Mouse (Mus musculus) erythroblast, embryonic 14.5 days (primary cell): ENCODE data around the gene Ak9. TPM values are rescaled to one million over a fixed set of nuclear protein-coding genes. Genes with fewer than 3 reads are reported as not detected.
A peak's percentile ranks its signal among the peaks of the same experiment; 100 is the strongest.

ENCODE experiments used
- H3K27me3 ChIP-seq: 2 replicates; pipeline ENCODE4 v1.6.1; 2012; ENCODE audit warnings: inconsistent platforms; ENCODE audit not compliant: control insufficient read depth
- H3K36me3 ChIP-seq: 2 replicates; pipeline ENCODE4 v1.6.1; 2012; ENCODE audit warnings: mild to moderate bottlenecking, inconsistent platforms; ENCODE audit not compliant: control insufficient read depth
- H3K4me1 ChIP-seq: 2 replicates; pipeline ENCODE4 v1.6.1; 2012; ENCODE audit warnings: inconsistent platforms; ENCODE audit not compliant: control insufficient read depth
- H3K4me3 ChIP-seq: replicated peaks from 2 replicates; pipeline ENCODE3; 2012; ENCODE audit warnings: moderate library complexity, mild to moderate bottlenecking, inconsistent platforms
- H3K9me3 ChIP-seq: 2 replicates; pipeline ENCODE4 v1.6.1; 2012; ENCODE audit warnings: low read length, inconsistent platforms, mixed read lengths; ENCODE audit not compliant: control insufficient read depth
- GATA1 ChIP-seq: IDR thresholded peaks from 2 replicates; pipeline ENCODE4 v1.6.1; 2012; ENCODE audit warnings: low read length, inconsistent platforms, mixed read lengths
- TAL1 ChIP-seq: IDR thresholded peaks from 3 replicates; pipeline ENCODE4 v1.6.1; 2012; ENCODE audit warnings: low read length, inconsistent platforms, mixed read lengths
- polyA plus RNA-seq: library from polyadenylated mRNA; stranded (reverse); fragments of >175 nt; gene quantifications from 2 replicates; pipeline ENCODE4 v1.2.3, GENCODE M21; 2012

Ak9 gene
- 0.01 TPM in 1 of 2 replicates, not detected in the other for polyA plus RNA-seq

DNA sequence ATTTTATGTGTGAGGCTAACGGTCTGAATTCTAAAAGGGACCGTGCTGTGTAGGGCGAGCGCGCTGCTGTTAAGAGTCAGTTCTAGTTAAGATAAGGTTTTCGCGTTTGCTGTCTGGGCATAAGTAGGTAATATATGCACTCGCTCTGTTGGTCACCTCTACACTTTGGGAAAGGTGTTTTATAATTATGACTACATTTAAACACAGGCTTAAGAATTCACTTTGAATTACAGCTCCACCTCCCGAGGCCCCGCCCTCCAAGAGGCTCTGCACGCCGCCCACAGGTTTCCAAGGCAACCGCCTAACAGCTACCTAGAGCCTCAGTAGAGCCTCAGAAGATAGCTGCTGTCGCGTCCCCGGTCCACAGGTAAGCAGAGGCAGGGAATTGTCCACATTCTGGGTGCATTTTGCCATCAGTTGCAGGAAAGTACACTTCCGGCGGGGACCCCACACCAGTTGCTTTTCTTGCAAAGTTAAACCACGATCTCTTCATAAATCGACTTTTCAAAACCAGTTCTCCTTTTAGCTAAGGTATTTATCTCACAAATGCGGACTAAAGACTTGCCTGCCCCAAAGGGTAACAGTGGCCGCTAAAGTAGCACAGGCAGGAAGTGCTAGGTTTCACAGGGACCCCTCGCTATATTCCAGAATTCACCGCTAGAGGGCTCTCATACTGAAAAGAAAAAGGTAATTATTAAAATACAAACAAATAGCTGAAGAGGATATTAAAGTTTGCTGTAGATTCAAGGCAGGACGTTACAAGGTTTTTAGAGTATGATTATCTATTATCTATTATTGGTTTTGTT lies at the start of gene Ak9:
Gene Ak9, plus strand, starts transcription at position 342 of the 806 bp plus-strand sequence.
- peaks cover 35% of the 10 kb centered on the region for H3K4me1 ChIP-seq
- H3K36me3 ChIP-seq: no peaks in the 10 kb centered on the region
- H3K4me3 ChIP-seq: peak within 1 kb of the TSS; percentile 87
- H3K27me3 ChIP-seq: no peaks in the 10 kb centered on the region
- H3K9me3 ChIP-seq: no peaks in the 10 kb centered on the region
- TF ChIP-seq TAL1 (no peak), GATA1 (no peak)

DNA sequence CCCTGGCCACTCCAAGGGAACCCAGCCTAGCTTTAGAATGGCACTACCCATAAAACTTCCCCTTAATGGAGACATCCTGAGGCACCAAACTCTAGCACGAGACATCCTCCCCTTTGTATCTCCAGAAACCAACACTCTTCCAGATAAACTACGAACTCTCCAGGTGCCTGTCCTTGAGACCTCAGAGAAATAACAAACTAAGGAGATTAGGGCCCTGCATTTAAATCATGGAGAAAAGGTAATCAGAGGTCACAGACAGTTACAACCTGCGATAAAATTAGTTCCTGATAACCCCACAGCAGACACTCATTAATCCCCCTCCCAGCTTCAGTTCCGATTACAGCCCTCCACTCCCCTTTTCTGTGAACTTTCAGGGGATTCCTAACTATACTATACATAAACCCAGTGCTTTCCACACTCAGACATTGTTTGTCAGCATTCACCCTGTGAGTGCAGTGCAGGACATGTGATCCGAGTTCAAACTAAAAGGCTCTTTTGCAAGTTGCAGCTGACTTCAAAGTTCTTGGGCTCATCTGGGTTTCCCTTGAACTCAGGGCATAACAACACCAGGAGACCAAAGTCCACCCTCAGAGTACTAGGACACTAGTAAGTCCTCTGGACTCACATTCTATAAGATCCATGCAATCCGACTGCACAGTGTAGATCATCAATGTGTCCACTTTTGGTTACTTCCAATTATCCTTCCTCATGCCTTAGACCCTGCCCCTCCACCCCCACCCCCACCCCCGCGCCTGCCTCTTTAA lies 43.4 kb upstream of the Ak9 start:
- Histone ChIP-seq H3K4me1 (peaks cover 45% of the 10 kb centered on the region), H3K36me3 (peaks cover 41% of the 10 kb centered on the region), H3K4me3 (no peak overlapping the region), H3K27me3 (no peaks in the 10 kb centered on the region), H3K9me3 (peaks cover 6% of the 10 kb centered on the region)
- TF ChIP-seq GATA1 (no peak), TAL1 (no peak)

DNA sequence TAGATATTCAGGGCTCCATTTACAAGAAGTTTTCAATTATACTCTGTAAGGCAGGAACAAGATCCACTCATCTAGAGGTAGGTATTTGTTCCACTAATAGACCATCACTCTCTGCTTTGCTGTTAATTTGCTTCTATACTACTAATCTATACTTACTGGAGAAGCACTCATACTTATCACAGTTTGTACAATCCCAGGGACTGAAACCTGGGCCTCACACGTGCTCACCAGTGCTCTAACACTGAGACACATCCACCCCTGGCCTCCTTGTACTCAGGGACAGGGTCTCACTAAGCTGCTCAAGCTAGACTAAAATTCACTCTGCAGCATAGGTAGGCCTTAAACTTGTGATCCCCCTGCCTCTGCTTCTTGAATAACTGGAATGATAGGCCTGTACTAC lies 42.6 kb upstream of the Ak9 start:
- Histone ChIP-seq H3K27me3 (no peaks in the 10 kb centered on the region), H3K9me3 (peaks cover 6% of the 10 kb centered on the region), H3K4me3 (no peak overlapping the region), H3K36me3 (peaks cover 33% of the 10 kb centered on the region), H3K4me1 (peaks cover 42% of the 10 kb centered on the region)
- no peak for TF ChIP-seq TAL1
- TF ChIP-seq GATA1: no peak

- Histone ChIP-seq H3K9me3 (peaks cover 6% of the 10 kb centered on the region), H3K4me1 (peaks cover 44% of the 10 kb centered on the region), H3K36me3 (peaks cover 31% of the 10 kb centered on the region), H3K27me3 (no peaks in the 10 kb centered on the region), H3K4me3 (no peak overlapping the region)
- TF ChIP-seq TAL1: no peak
- TF ChIP-seq GATA1: no peak
Measured at GRCm38 (mm10) chr10:41261889-41262288, 41.9 kb upstream of the Ak9 start.

GRCm38 (mm10) chr10:41271860-41272259 lies 31.9 kb upstream of the Ak9 start:
- H3K36me3 ChIP-seq: peaks cover 19% of the 10 kb centered on the region
- no peak overlapping the region for H3K4me3 ChIP-seq
- H3K27me3 ChIP-seq: no peaks in the 10 kb centered on the region
- no peak for TF ChIP-seq TAL1
- no peak for TF ChIP-seq GATA1
- peaks cover 2% of the 10 kb centered on the region for H3K4me1 ChIP-seq
- H3K9me3 ChIP-seq: no peaks in the 10 kb centered on the region

DNA sequence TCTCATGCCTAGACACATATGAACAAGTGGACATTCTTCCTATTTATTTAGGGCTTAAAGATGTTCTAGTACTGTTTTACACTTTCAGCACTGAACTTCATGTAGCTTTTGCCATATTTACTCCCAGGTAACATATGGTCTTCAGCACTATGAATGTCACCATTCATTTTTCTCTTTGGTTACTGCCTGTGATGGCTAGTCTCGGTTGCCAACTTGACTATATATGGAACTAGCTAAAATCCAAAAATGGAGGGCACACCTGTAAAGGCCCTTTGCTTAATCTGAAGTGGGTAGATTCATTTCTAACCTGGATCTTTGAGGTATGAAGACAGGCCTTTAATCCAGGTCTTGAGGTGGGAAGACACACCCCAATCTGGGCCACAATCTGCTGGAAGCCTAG lies 28.9 kb upstream of the Ak9 start:
- Histone ChIP-seq H3K36me3 (peaks cover 5% of the 10 kb centered on the region), H3K9me3 (no peaks in the 10 kb centered on the region), H3K27me3 (no peaks in the 10 kb centered on the region), H3K4me3 (no peak overlapping the region), H3K4me1 (no peaks in the 10 kb centered on the region; the same call in 1 of the 2 replicates)
- no peak for TF ChIP-seq GATA1
- TF ChIP-seq TAL1: no peak

GRCm38 (mm10) chr10:41278808-41279207 lies 25.0 kb upstream of the Ak9 start:
- H3K4me1 ChIP-seq: no peaks in the 10 kb centered on the region; the same call in 1 of the 2 replicates
- H3K4me3 ChIP-seq: no peak overlapping the region
- no peaks in the 10 kb centered on the region for H3K27me3 ChIP-seq
- H3K36me3 ChIP-seq: peaks cover 9% of the 10 kb centered on the region
- TF ChIP-seq TAL1 (no peak), GATA1 (no peak)
- no peaks in the 10 kb centered on the region for H3K9me3 ChIP-seq

GRCm38 (mm10) chr10:41280177-41280576 lies 23.6 kb upstream of the Ak9 start:
- TF ChIP-seq TAL1 (no peak), GATA1 (no peak)
- peaks cover 14% of the 10 kb centered on the region for H3K36me3 ChIP-seq
- H3K4me3 ChIP-seq: no peak overlapping the region
- H3K4me1 ChIP-seq: no peaks in the 10 kb centered on the region; the same call in 1 of the 2 replicates
- no peaks in the 10 kb centered on the region for H3K27me3 ChIP-seq
- H3K9me3 ChIP-seq: no peaks in the 10 kb centered on the region

GRCm38 (mm10) chr10:41280796-41281195 lies 23.0 kb upstream of the Ak9 start:
- H3K36me3 ChIP-seq: peaks cover 14% of the 10 kb centered on the region

More at GRCm38 (mm10) chr10:41280796-41281195, 23.0 kb upstream of the Ak9 start:
- no peaks in the 10 kb centered on the region for H3K27me3 ChIP-seq
- no peaks in the 10 kb centered on the region; the same call in 1 of the 2 replicates for H3K4me1 ChIP-seq
- H3K9me3 ChIP-seq: no peaks in the 10 kb centered on the region
- TF ChIP-seq TAL1: no peak
- TF ChIP-seq GATA1: no peak
- no peak overlapping the region for H3K4me3 ChIP-seq
